Mouse (Mus musculus) bone marrow macrophage, adult 2 months (primary cell): Measurements from ENCODE around the gene 1700024P04Rik. TPM values are rescaled to one million over a fixed set of nuclear protein-coding genes. Genes with fewer than 3 reads are reported as not detected.

Experiments
- H3K27ac ChIP-seq: 2 replicates; pipeline ENCODE4 v1.5.1; 2012; ENCODE audit warnings: low read depth, low read length; ENCODE audit not compliant: insufficient read depth
- H3K4me1 ChIP-seq: 2 replicates; pipeline ENCODE4 v1.6.1; 2012; ENCODE audit warnings: low read length; ENCODE audit not compliant: control insufficient read depth, insufficient read depth
- H3K4me3 ChIP-seq: 2 replicates; pipeline ENCODE4 v1.5.1; 2012; ENCODE audit warnings: mild to moderate bottlenecking, low read length, moderate library complexity; ENCODE audit not compliant: insufficient read depth
- CTCF ChIP-seq: IDR thresholded peaks from 2 replicates; pipeline ENCODE4 v1.5.1; 2012; ENCODE audit warnings: low read depth, mild to moderate bottlenecking, low read length, moderate library complexity
- POLR2A ChIP-seq: IDR thresholded peaks from 2 replicates; pipeline ENCODE4 v1.6.1; 2012; ENCODE audit warnings: mild to moderate bottlenecking, low read depth, low read length, borderline replicate concordance
- polyA plus RNA-seq: library from polyadenylated mRNA; stranded (reverse); fragments of >200 nt; gene quantifications from 2 replicates; pipeline ENCODE4 v1.2.4, GENCODE M21; 2012; ENCODE audit not compliant: missing spikeins, insufficient read depth, insufficient read length

Gene 1700024P04Rik
- polyA plus RNA-seq, result not detected in 2 replicates

DNA sequence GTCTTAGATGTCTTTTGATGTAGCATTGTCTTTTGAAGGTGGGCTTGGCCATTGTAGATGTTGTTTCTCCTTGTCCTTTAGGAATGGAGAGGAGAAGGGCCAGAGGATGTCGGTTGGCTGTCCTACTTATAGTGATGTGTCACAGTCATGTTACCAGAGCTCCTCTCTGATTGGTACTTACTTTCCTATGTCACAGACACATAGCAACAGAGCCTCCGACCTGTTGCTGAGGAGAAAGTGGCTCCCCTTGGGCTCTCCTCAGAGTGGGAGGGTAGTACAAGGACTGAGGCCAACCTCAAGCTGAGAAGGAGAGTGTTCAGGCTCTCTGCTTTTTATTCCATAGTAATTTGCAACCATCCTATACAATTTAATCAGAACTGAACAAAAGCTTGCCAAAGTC lies at the start of gene 1700024P04Rik:
TSS of gene 1700024P04Rik (minus strand) at position 101 of the 400 bp plus-strand sequence.
- H3K4me3 ChIP-seq, result no peak within 1 kb of the TSS
- H3K4me1 ChIP-seq, result no peaks in the 10 kb centered on the region
- H3K27ac ChIP-seq, result no peak within 1 kb of the TSS
- TF ChIP-seq POLR2A (no peak), CTCF (no peak)

DNA sequence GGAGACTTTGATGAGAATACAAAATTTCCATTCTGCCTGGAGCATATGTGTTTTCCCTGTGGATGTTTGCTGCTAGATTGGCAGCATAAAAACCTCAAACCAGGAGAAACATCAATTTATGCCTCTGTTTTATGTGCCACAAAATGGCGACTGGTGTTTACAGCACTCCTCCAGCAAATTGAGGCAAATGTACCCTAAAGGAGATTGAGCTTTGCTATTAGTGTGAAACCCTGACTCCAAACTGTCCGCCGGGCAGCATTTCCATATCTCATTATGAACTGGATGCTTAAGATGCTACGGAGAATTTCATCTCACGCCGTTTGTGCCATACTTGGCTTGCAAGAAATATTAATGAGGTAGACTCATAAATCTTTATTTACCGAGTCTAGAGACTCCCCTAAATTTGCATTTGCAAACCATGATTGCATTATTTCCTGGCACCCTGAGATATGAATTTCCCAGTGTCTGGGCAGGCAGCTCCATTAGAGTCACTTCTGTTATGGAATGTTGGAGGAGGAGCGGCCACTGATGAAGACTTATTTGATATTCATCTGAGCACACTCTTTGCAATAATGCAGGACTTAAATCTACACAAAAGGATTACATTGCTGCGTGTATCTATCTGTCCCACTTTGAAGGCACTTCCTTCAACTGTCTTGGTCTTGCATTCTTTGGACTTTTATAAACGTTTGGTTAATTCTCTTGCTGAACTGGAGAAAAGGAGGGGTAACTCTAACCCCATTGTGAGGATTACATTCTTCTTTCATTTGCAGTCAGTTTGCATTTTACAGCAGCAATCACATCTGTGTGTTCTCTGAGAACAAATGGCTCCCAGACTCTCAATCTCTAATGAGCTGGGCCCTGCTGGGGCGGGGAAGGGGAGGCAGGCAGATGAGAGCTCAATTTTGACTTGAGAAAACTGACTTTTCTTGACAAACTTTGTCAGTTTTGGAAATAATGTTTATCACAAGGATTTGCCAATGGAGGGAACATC lies 47.2 kb upstream of the 1700024P04Rik start:
- H3K27ac ChIP-seq, result no peak overlapping the region
- no peak overlapping the region for H3K4me3 ChIP-seq
- H3K4me1 ChIP-seq, result peaks cover 18% of the 10 kb centered on the region
- no peak for TF ChIP-seq POLR2A

DNA sequence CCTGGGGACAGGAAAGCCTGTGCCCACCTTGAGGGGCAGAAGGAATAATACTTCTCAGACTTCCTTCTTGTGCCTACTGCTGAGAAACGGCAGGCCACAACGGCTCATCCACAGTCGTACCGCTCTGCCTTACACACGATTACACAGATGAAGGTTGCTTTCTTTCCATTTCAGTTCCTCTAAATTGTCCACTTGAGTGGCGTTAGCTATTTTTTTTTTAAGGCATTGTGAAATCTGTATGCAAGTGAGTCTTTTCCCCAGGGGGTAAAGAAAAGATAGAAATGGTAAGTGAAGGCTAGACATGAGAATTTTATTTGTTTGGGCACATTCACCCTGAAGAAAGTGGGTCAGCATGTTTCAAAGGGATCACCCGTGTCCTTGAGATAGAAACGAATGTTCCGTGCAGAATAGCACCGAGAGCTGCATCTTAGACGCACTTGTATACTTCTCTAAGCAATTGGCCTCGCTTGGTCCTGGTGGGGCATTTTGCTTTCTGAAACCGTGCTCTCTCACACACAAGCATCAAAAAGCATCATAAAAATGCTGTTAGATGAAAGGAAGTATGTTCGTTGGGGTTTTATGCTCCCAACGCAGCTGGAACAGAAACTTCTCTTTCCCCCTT lies 46.3 kb upstream of the 1700024P04Rik start:
- H3K4me1 ChIP-seq, result peaks cover 18% of the 10 kb centered on the region
- H3K27ac ChIP-seq, result no peak overlapping the region
- no peak overlapping the region for H3K4me3 ChIP-seq
- TF ChIP-seq CTCF, result no peak
- TF ChIP-seq POLR2A, result no peak

DNA sequence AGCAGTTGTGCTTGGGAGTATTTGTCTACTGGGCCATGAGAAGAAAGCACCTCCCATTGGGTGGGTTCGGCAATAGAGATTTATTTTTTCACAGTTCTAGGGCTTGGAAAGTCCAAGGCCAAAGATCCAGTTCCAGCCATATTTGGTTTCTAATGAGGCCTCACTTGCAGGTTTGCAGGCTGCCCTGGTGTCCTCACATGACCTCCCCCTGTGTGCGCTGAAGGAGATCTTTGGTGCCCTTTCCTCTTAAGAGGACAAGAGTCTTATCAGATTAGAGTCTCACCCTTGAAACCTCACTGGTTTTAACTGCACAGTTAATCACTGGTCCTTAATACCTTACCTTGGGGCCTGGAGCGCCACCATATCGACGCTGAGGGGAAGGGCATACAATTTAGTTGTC lies 40.9 kb upstream of the 1700024P04Rik start:
- peaks cover 14% of the 10 kb centered on the region for H3K4me1 ChIP-seq
- no peak for TF ChIP-seq CTCF
- TF ChIP-seq POLR2A, result no peak
- no peak overlapping the region for H3K27ac ChIP-seq
- no peak overlapping the region for H3K4me3 ChIP-seq

DNA sequence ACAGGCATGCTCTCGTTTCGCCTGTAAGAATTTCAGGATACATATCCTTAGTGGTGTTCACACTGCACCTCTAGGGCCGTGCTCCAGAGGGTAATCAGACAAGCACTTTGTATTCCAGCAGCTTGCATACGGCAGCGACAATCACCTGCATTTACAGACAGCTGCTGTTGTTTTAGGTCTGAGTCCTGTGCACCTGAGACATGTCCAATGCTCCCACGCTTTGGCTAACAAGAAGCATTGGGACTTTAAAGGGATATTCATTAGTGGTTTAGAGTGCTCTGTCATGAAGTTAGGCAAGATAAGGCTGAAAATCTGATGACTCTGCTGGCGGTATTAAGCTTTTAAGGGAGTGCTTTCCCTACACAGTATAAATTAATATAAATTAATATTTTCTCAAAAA lies 37.7 kb upstream of the 1700024P04Rik start:
- TF ChIP-seq POLR2A, result no peak
- no peak for TF ChIP-seq CTCF
- Histone ChIP-seq H3K4me3 (no peak overlapping the region), H3K27ac (no peak overlapping the region), H3K4me1 (no peaks in the 10 kb centered on the region)

DNA sequence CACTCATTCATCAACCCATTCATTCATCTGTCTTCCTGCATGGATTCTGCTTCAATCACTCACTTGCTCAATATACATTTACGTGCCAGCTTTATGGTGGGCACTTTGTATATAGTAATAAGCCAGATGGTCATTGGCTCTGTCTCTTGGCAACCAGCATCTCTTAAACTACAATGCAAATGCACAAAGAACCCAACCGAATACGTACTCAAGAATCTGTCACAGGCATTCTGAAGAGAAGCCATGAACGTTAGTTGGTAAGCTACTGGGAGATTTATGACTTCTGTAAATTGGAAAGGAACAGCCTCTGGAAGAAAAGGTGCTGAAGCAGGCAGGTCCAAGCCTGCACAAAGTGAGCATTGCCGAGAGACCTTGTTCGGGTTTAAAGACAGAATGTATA lies 36.8 kb upstream of the 1700024P04Rik start:
- H3K4me3 ChIP-seq, result no peak overlapping the region
- H3K4me1 ChIP-seq, result no peaks in the 10 kb centered on the region
- no peak overlapping the region for H3K27ac ChIP-seq
- no peak for TF ChIP-seq CTCF
- no peak for TF ChIP-seq POLR2A

DNA sequence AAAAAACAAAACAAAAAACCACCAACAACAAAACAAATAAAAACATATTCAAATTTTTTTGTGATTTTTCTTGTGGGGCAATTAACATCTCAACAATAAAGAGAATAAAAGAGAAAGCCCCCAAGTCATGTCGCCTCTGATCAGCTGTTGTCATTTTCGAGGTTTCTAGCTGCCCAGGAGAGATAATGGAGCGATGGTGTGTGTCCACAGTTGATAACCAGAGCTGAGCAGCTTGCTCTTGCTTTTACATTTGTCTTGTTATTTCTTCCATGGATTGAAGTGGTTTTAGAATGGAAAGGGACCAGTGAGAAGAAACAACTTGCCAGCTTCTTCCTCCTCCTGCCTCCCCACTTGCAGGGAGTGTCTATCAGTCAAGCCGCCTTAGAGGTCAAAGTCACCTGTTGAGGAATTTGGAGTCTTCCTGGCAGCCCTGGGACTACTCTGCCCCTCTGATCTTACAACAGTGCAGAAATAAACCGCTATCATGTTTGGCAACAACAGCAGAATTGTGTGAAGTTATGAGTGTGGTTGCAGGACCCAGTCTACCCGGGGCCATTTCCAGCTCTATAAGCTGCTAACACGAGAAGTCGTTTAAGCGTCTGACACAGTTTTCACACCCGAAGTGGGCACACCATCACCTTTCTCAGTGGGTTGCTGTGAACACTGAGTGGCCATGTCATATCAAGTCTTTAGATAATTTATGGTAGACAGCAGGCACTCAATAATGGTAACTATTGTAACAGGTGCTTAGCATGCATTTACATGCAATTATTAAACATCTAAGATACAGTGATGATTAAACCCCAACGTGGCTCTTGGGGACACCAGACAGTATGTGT lies 35.7 kb upstream of the 1700024P04Rik start:
- no peak overlapping the region for H3K4me3 ChIP-seq
- H3K27ac ChIP-seq, result no peak overlapping the region
- TF ChIP-seq CTCF (no peak), POLR2A (no peak)
- H3K4me1 ChIP-seq, result no peaks in the 10 kb centered on the region

DNA sequence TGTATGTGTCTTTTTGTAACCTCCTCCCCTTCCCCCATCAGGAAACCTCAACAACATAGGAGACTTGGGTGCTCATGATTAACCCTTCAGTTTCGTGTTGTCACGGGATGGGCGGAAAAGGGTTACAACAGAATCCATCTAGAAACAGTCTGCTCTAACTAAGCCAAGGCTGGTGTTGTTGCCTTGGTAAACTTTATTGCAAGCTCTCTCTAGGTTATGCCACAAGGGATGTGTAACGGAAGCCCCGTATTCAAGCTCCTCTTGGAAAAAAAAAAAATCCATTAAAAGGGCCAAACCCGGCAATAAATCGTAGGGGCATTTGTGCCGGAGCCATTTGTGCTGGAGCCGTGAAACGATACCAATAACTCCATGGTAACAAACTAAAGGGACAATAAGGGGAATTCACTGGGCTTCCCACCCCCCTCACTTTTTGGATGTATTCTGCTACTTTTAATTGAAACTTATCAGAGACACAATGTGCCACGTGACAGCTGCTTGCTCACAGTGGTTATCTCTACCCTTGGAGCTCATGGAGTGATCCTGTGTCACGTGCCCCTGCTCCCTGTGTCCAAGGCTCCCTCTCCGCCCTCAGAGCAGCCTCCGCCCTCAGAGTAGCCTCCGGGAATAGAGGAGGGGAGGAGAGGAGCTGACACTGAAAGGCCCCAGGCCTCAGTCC lies 34.3 kb upstream of the 1700024P04Rik start:
- no peaks in the 10 kb centered on the region for H3K4me1 ChIP-seq
- TF ChIP-seq POLR2A, result no peak
- no peak for TF ChIP-seq CTCF
- H3K27ac ChIP-seq, result no peak overlapping the region
- no peak overlapping the region for H3K4me3 ChIP-seq

DNA sequence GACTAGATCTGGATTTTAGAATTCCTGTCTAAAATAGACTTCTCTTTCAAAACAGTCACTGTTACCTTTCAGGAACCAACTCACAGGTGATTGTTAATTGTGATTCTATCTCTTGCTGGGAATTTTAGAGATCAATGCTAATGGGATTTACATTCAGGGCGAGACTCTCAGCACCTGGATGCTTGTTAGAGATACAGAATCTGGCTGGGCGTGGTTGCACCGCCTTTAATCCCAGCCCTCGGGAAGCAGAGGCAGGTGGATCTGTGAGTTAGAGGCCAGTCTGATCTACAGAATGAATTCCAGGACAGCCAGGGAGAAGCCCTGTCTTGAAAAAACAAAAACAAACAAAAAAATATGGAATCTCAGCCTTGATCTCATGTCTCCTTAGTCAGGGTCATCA lies 32.3 kb upstream of the 1700024P04Rik start:
- Histone ChIP-seq H3K4me3 (no peak overlapping the region), H3K4me1 (no peaks in the 10 kb centered on the region)
- no peak for TF ChIP-seq CTCF
- no peak for TF ChIP-seq POLR2A

More for the DNA sequence above, 32.3 kb upstream of the 1700024P04Rik start:
- H3K27ac ChIP-seq, result no peak overlapping the region
